Mouse (Mus musculus) megakaryocyte, embryonic 14.5 days (primary cell): ENCODE results near the gene Cbx6. TPM values are rescaled to one million over a fixed set of nuclear protein-coding genes. Genes with fewer than 3 reads are reported as not detected.

Experiments used
- H3K27me3 ChIP-seq: replicated peaks from 2 replicates; pipeline ENCODE3; 2012; ENCODE audit warnings: inconsistent platforms
- H3K36me3 ChIP-seq: replicated peaks from 2 replicates; pipeline ENCODE3; 2012; ENCODE audit warnings: low read length, inconsistent platforms, mixed read lengths
- H3K4me1 ChIP-seq: 2 replicates; pipeline ENCODE4 v1.6.1; 2012; ENCODE audit warnings: inconsistent platforms
- H3K4me3 ChIP-seq: replicated peaks from 2 replicates; pipeline ENCODE3; 2012; ENCODE audit warnings: moderate library complexity, mild to moderate bottlenecking, inconsistent platforms
- H3K9me3 ChIP-seq: 2 replicates; pipeline ENCODE4 v1.6.1; 2012; ENCODE audit warnings: inconsistent platforms
- FLI1 ChIP-seq: IDR thresholded peaks from 2 replicates; pipeline ENCODE4 v1.6.1; 2012; ENCODE audit warnings: low read length, inconsistent platforms, mixed read lengths
- GATA1 ChIP-seq: IDR thresholded peaks from 3 replicates; pipeline ENCODE4 v1.6.1; 2012; ENCODE audit warnings: mixed read lengths, low read length, inconsistent platforms, borderline replicate concordance
- polyA plus RNA-seq: library from polyadenylated mRNA; stranded (reverse); fragments of >175 nt; gene quantifications from 2 replicates; pipeline ENCODE4 v1.2.3, GENCODE M21; 2012; ENCODE audit warnings: low replicate concordance; ENCODE audit not compliant: insufficient read depth

Cbx6 gene
- polyA plus RNA-seq, 1 experiment: 17.1 TPM

DNA sequence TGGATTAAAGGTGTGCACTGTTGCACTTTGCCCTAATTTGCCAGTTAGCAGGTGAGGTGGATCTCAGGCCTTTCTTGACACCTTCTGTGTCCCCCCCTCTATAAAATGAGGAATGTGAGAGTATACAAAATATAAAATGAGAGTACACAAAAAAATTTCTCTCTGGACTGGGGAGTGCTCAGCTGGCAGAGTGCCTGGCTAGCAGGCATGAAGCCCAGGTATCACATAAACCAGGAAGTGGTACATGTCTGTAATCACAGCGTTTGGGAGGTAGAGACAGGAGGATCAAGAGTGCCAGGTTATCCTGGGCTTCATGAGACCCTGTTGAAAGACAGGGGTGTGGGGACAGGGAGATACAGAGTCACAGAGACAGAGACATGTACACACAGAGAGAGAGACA is 27.4 kb downstream of the Cbx6 start:
- Histone ChIP-seq H3K4me3 (no peak overlapping the region), H3K36me3 (no peaks in the 10 kb centered on the region), H3K4me1 (peaks cover 42% of the 10 kb centered on the region), H3K27me3 (peaks cover 93% of the 10 kb centered on the region), H3K9me3 (no peaks in the 10 kb centered on the region)
- TF ChIP-seq FLI1 (no peak), GATA1 (no peak)

DNA sequence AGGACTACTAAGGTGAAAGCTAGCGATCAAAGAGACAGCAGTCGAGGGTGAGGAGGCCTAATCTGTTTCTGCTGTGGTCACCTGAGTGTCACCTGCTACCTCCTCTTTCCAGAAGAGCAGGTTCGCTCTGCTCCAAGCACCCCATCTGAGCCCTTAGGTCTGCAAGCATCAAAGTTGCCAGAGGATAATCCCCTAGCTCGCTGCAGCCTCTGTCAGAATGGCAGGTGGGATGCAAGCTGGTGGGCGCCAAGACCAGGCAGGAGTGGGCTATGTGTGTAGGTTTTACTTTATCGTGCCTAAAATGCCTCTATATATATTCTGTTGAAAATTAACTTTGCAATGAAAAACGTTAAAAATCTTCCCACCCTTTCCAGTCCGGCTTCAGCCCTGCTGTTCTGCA is 29.2 kb downstream of the Cbx6 start:
- Histone ChIP-seq H3K4me1 (peaks cover 26% of the 10 kb centered on the region), H3K27me3 (peaks cover 93% of the 10 kb centered on the region), H3K36me3 (no peaks in the 10 kb centered on the region), H3K4me3 (peak overlapping the region; percentile 89), H3K9me3 (no peaks in the 10 kb centered on the region)
- TF ChIP-seq FLI1: no peak
- no peak for TF ChIP-seq GATA1

DNA sequence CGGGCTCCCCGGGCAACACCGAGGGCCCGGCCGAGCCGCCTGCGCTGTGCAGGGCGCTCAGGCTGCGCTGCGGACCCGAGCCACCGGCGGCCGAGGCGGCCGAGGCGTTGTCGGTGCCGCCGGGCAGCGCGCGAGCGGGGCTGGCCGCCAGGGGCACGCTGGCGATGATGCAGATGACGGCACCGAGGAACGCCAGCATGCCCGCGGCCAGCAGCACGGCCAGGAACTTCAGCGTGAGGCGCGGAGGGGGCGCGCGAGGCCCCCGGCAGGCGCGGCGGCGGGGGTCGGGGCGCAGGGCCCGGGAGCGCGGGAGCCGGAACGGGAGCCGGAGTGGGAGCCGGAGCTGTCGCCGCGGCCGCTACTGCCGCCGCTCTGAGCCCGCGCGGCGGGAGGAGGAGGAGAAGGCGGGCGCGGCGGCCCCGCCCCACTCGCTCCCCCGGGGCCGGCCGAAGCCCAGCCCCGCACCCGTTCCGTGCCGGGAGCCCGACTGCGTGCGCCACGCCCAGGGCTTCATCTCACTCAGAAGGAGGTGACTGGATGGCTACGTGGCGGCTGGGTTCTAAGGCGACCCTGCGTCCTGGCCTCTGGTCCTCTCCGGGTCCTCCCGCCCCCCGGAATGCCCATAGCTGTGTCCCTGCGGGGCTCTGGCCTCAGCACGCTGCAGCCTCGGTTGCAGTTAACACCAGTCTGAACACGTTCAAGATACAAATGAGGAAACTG is 30.0 kb downstream of the Cbx6 start, which contains the start of gene Nptxr:
TSS of gene Nptxr (minus strand) at position 415 of the 720 bp plus-strand sequence.
- no peaks in the 10 kb centered on the region for H3K36me3 ChIP-seq
- TF ChIP-seq GATA1 (no peak), FLI1 (no peak)
- peak within 1 kb of the TSS; percentile 89 for H3K4me3 ChIP-seq
- H3K9me3 ChIP-seq: no peaks in the 10 kb centered on the region
- H3K4me1 ChIP-seq: peaks cover 23% of the 10 kb centered on the region
- peaks cover 92% of the 10 kb centered on the region for H3K27me3 ChIP-seq

DNA sequence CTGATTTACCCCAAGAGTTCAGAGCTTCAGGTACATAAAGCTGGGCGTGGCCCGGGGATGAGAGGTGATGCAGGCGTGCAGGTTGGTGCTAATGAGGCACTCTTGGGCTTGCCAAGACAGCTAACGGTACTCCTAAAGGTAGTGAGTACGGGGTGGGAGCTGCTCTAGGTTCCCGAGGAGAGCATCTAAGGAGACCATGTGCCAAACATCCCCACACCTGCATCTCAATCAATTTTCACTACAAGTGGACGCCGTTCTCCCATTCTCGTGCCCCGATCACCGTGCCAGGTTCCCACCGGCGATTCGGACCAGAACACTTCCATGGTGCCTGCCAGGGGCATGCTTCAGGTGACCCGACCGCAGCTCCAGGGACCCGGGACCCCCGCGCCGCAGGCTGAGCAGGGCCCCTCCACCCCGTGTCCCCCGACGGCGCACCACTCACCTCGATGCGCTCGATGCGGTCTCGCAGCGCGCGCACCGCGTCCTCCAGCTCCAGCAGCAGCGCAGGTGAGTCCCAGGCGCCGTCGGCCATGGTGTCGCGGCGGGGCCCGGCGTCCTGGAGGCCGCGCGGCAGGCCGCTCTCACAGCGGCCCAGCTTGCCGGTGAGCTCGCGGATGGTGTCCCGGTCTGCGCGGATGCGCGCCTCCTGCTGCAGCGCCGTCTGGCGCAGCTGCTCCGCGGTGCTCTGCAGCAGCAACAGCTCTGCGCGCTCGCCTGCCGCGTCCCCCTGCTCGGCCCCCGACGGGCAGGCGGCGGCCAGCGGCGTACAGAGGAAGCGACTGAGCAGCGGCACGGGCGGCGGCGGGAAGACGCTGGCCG is 30.7 kb downstream of the Cbx6 start:
- Histone ChIP-seq H3K4me3 (peak overlapping the region; percentile 89), H3K36me3 (no peaks in the 10 kb centered on the region), H3K27me3 (peaks cover 92% of the 10 kb centered on the region), H3K4me1 (peaks cover 23% of the 10 kb centered on the region), H3K9me3 (no peaks in the 10 kb centered on the region)
- TF ChIP-seq FLI1 (no peak), GATA1 (no peak)

DNA sequence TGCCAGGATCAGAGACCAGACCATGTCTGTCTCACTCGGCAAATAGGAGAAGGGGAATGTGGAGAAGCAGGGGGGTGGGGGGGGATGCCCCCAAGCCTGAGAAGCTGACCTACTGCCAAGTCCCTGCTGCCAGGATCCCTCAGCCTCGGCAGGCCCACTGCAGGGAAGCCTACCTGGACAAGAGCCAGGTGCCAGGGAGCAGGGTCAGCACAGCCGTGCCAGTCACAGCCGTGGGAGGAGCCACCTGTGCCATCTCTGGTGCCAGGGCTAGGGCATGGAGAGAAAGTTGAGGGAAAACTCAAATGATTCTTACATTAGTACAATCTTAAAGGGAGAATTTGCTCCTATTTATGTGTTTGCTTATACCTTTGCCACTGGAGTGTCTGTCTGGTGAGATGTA is 32.2 kb downstream of the Cbx6 start:
- H3K4me1 ChIP-seq: peaks cover 23% of the 10 kb centered on the region
- H3K4me3 ChIP-seq: no peak overlapping the region
- no peaks in the 10 kb centered on the region for H3K36me3 ChIP-seq
- no peaks in the 10 kb centered on the region for H3K9me3 ChIP-seq
- no peak for TF ChIP-seq GATA1
- TF ChIP-seq FLI1: no peak
- H3K27me3 ChIP-seq: peaks cover 93% of the 10 kb centered on the region

DNA sequence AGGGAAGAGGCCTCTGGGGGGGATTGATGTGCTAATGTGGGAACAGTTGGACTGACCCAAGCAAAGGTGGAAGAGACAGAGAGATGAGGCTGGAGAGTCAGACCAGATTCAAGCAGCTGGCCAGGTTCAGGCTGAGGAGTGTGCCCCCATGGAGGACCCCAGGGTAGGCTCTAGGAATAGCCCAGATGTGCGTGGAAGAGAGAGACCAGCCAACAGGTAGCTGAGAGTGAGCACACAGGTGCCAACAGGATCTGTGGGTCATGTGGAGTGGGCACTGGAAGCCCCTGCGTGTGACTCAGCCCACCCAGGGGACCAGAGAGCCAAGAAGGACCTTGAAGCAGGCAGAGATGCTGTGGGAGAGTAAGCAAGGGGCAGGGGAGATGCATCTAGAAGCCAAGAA is 32.8 kb downstream of the Cbx6 start:
- H3K4me1 ChIP-seq: peaks cover 23% of the 10 kb centered on the region
- no peaks in the 10 kb centered on the region for H3K9me3 ChIP-seq
- no peak for TF ChIP-seq GATA1
- TF ChIP-seq FLI1: no peak
- no peaks in the 10 kb centered on the region for H3K36me3 ChIP-seq
- H3K4me3 ChIP-seq: no peak overlapping the region
- peaks cover 93% of the 10 kb centered on the region for H3K27me3 ChIP-seq

DNA sequence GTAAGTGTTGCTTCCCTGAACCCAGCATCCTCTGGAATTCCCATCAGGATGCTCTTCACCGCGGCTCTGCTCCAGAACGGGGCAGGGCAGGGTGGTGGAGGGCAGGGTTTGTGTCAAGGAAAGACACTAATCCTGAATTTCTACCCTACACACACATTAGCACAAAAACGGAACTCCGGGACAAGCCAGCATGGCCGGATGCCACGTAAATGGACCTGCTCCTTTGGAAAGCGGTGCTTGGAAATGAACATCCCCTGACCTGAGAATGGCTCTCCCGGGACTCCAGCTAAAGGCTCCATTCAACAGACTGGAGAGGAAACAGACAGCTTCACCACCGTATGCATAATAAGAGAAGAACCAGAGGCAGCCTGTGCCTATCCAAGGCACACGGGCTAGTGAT is 33.8 kb downstream of the Cbx6 start:
- Histone ChIP-seq H3K9me3 (no peaks in the 10 kb centered on the region), H3K27me3 (peaks cover 93% of the 10 kb centered on the region), H3K36me3 (no peaks in the 10 kb centered on the region), H3K4me3 (no peak overlapping the region), H3K4me1 (peaks cover 23% of the 10 kb centered on the region)
- TF ChIP-seq FLI1 (no peak), GATA1 (no peak)

DNA sequence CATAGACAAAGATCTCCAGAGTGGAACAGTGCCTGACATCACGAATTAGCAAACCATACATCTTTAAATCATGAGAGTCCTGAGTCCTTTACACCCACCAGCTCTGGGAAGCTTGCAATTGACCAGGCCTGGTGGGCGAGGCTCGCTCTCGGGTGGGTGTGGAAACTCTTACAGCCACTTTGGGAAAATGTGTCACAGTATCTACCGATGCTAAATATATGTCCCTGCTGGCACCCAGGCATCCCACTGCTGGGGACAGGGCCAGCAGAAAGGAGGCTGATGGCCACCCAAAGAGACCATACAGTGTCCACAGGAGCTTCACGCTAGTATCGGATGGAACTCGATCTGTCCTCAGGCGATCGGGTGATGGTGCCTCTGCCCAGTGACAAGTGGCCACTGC is 35.9 kb downstream of the Cbx6 start:
- Histone ChIP-seq H3K36me3 (no peaks in the 10 kb centered on the region), H3K9me3 (no peaks in the 10 kb centered on the region), H3K4me1 (peaks cover 11% of the 10 kb centered on the region), H3K4me3 (no peak overlapping the region), H3K27me3 (peaks cover 92% of the 10 kb centered on the region)
- TF ChIP-seq FLI1 (no peak), GATA1 (no peak)

DNA sequence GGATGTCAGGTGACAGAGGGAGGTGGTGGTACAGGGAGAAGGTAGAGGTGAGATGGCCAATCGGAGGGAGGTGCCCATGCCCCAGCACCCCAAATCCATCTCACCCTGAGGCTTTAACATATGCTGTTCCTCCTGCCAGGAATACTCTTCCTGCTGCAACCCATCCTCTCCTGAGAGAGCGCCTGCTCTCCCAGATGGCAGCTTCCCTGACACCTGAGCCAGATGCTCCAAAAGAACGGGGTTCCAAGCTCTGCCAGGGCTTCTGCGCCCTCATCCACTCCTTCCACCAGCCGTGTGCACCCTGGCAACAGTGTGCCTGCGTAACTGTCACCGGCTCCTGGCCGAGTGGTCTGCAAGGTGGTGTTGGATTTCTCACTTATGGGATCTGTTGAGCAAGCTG is 36.8 kb downstream of the Cbx6 start:
- Histone ChIP-seq H3K36me3 (no peaks in the 10 kb centered on the region), H3K4me1 (peaks cover 4% of the 10 kb centered on the region; the same call in 1 of the 2 replicates), H3K27me3 (peaks cover 92% of the 10 kb centered on the region), H3K4me3 (no peak overlapping the region), H3K9me3 (no peaks in the 10 kb centered on the region)
- no peak for TF ChIP-seq GATA1
- TF ChIP-seq FLI1: no peak

DNA sequence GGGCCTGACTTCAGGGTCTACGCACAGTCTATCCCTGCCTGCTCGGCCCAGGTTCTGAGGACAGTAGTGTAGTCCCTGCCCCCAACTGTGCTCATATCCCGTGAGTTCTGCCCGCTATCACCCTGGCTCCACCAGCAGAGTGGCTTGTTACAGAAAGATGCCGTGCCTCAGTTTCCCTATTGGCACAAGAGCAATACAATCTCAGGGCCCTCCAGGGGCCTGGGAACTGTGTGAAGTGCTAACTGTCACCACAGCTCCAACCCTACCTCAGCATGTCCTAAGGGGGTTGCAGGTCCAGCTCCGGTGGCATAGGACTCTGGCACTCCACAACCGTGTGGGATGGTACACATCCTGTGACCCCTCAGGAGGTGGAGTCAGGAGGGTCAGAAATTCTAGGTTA is 37.4 kb downstream of the Cbx6 start:
- no peaks in the 10 kb centered on the region for H3K36me3 ChIP-seq
- peaks cover 92% of the 10 kb centered on the region for H3K27me3 ChIP-seq
- TF ChIP-seq FLI1: no peak
- TF ChIP-seq GATA1: no peak

More for the DNA sequence above, 37.4 kb downstream of the Cbx6 start:
- no peak overlapping the region for H3K4me3 ChIP-seq
- no peaks in the 10 kb centered on the region for H3K9me3 ChIP-seq
- H3K4me1 ChIP-seq: peaks cover 8% of the 10 kb centered on the region; the same call in 1 of the 2 replicates
